Mouse (Mus musculus): Measurements from ENCODE around the gene Gm10717. TPM values are rescaled to one million over a fixed set of nuclear protein-coding genes. Genes with fewer than 3 reads are reported as not detected.
"Not testable (repeated sequence)": the region's sequence is repeated elsewhere in the genome, so short reads cannot be mapped to it uniquely, and the experiment has no call there.

Gene Gm10717
- 1.6 and 23.0 TPM in 2 replicates for polyA plus RNA-seq (2012; ENCODE audit: insufficient read depth, low replicate concordance)

- H3K4me3 ChIP-seq (replicated peaks); H3K27me3 ChIP-seq (replicated peaks); H3K4me1 ChIP-seq; H3K9me3 ChIP-seq; H3K36me3 ChIP-seq (replicated peaks; ENCODE audit: low read length): not testable (repeated sequence)
These were observed at the start of gene Gm10717 for GRCm38 (mm10) chr9:3024912-3025467. Gene Gm10717 (plus strand): TSS chr9:3025417.

DNA sequence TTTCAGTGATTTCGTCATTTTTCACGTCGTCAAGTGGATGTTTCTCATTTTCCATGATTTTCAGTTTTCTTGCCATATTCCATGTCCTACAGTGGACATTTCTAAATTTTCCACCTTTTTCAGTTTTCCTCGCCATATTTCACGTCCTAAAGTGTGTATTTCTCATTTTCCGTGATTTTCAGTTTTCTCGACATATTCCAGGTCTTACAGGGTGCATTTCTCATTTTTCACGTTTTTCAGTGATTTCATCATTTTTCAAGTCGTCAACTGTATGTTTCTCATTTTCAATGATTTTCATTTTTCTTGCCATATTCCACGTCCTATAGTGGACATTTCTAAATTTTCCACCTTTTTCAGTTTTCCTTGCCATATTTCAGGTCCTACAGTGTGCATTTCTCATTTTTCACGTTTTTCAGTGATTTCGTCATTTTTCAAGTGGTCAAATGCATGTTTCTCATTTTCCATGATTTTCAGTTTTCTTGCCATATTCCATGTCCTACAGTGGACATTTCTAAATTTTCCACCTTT lies 24.7 kb upstream of the Gm10717 start, which contains the start of gene Gm10722:
TSS of gene Gm10722 (plus strand) at position 478 of the 528 bp plus-strand sequence.
- not testable (repeated sequence) for H3K4me3 ChIP-seq (replicated peaks); H3K36me3 ChIP-seq (replicated peaks; ENCODE audit: low read length); H3K9me3 ChIP-seq; H3K4me1 ChIP-seq; H3K27me3 ChIP-seq (replicated peaks)

DNA sequence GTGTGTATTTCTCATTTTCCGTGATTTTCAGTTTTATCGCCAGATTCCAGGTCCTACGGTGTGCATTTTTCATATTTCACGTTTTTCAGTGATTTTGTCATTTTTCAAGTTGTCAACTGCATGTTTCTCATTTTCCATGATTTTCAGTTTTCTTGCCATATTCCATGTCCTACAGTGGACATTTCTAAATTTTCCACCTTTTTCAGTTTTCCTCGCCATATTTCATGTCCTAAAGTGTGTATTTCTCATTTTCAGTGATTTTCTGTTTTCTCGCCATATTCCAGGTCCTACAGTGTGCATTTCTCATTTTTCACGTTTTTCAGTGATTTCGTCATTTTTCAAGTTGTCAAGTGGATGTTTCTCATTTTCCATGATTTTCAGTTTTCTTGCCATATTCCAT lies 24.2 kb upstream of the Gm10717 start:
- H3K4me1 ChIP-seq; H3K4me3 ChIP-seq (replicated peaks); H3K36me3 ChIP-seq (replicated peaks; ENCODE audit: low read length); H3K27me3 ChIP-seq (replicated peaks); H3K9me3 ChIP-seq: not testable (repeated sequence)

DNA sequence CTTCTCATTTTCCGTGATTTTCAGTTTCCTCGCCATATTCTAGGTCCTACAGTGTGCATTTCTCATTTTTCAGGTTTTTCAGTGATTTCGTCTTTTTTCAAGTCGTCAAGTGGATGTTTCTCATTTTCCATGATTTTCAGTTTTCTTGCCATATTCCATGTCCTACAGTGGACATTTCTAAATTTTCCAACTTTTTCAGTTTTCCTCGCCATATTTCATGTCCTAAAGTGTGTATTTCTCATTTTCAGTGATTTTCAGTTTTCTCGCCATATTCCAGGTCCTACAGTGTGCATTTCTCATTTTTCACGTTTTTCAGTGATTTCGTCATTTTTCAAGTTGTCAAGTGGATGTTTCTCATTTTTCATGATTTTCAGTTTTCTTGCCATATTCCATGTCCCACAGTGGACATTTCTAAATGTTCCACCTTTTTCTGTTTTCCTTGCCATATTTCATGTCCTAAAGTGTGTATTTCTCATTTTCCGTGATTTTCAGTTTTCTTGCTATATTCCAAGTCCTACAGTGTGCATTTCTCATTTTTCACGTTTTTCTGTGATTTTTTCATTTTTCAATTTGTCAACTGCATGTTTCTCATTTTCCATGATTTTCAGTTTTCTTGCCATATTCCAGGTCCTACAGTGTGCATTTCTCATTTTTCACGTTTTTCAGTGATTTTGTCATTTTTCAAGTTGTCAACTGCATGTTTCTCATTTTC lies 23.1 kb upstream of the Gm10717 start:
- H3K4me1 ChIP-seq; H3K4me3 ChIP-seq (replicated peaks); H3K27me3 ChIP-seq (replicated peaks); H3K9me3 ChIP-seq; H3K36me3 ChIP-seq (replicated peaks; ENCODE audit: low read length): not testable (repeated sequence)
- peak; percentile 38; the same call in 2 of the 3 replicates for TF ChIP-seq GATA1 (IDR thresholded peaks at IDR 0.05; ENCODE audit: borderline replicate concordance, low read length)

DNA sequence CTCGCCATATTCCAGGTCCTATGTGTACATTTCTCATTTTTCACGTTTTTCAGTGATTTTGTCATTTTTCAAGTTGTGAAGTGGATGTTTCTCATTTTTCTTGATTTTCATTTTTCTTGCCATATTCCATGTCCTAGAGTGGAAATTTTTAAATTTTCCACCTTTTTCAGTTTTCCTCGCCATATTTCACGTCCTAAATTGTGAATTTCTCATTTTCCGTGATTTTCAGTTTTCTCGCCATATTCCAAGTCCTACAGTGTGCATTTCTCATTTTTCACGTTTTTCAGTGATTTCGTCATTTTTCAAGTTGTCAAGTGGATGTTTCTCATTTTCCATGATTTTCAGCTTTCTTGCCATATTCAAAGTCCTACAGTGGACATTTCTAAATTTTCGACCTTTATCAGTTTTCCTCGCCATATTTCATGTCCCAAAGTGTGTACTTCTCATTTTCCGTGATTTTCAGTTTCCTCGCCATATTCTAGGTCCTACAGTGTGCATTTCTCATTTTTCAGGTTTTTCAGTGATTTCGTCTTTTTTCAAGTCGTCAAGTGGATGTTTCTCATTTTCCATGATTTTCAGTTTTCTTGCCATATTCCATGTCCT lies 22.3 kb upstream of the Gm10717 start, which contains the start of gene Gm11168:
TSS of gene Gm11168 (plus strand) at position 553 of the 603 bp plus-strand sequence.
- H3K4me1 ChIP-seq; H3K27me3 ChIP-seq (replicated peaks); H3K4me3 ChIP-seq (replicated peaks); H3K9me3 ChIP-seq; H3K36me3 ChIP-seq (replicated peaks; ENCODE audit: low read length): not testable (repeated sequence)

- H3K4me3 ChIP-seq (replicated peaks); H3K4me1 ChIP-seq; H3K27me3 ChIP-seq (replicated peaks); H3K9me3 ChIP-seq; H3K36me3 ChIP-seq (replicated peaks; ENCODE audit: low read length): not testable (repeated sequence)
These were observed 19.0 kb upstream of the Gm10717 start for GRCm38 (mm10) chr9:3006179-3006578.

GRCm38 (mm10) chr9:3006636-3007035 lies 18.6 kb upstream of the Gm10717 start:
- not testable (repeated sequence) for H3K9me3 ChIP-seq; H3K27me3 ChIP-seq (replicated peaks)

DNA sequence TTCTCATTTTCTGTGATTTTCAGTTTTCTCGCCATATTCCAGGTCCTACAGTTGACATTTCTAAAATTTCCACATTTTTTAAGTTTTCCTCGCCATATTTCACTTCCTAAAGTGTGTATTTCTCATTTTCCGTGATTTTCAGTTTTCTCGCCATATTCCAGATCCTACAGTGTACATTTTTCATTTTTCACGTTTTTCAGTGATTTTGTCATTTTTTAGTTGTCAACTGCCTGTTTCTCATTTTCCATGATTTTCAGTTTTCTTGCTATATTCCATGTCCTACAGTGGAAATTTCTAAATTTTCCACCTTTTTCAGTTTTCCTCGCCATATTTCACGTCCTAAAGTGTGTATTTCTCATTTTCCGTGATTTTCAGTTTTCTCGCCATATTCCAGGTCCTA lies 17.9 kb upstream of the Gm10717 start:
- not testable (repeated sequence) for H3K4me1 ChIP-seq; H3K36me3 ChIP-seq (replicated peaks; ENCODE audit: low read length); H3K4me3 ChIP-seq (replicated peaks); H3K9me3 ChIP-seq; H3K27me3 ChIP-seq (replicated peaks)

More at GRCm38 (mm10) chr9:3006636-3007035, 18.6 kb upstream of the Gm10717 start:
- not testable (repeated sequence) for H3K4me1 ChIP-seq; H3K4me3 ChIP-seq (replicated peaks); H3K36me3 ChIP-seq (replicated peaks; ENCODE audit: low read length)

- not testable (repeated sequence) for H3K4me1 ChIP-seq; H3K9me3 ChIP-seq; H3K27me3 ChIP-seq (replicated peaks); H3K36me3 ChIP-seq (replicated peaks; ENCODE audit: low read length); H3K4me3 ChIP-seq (replicated peaks)
These were observed 15.9 kb upstream of the Gm10717 start for GRCm38 (mm10) chr9:3009331-3009730.

GRCm38 (mm10) chr9:3012054-3012621 lies 13.1 kb upstream of the Gm10717 start:
- H3K36me3 ChIP-seq (replicated peaks; ENCODE audit: low read length) = not testable (repeated sequence)

DNA sequence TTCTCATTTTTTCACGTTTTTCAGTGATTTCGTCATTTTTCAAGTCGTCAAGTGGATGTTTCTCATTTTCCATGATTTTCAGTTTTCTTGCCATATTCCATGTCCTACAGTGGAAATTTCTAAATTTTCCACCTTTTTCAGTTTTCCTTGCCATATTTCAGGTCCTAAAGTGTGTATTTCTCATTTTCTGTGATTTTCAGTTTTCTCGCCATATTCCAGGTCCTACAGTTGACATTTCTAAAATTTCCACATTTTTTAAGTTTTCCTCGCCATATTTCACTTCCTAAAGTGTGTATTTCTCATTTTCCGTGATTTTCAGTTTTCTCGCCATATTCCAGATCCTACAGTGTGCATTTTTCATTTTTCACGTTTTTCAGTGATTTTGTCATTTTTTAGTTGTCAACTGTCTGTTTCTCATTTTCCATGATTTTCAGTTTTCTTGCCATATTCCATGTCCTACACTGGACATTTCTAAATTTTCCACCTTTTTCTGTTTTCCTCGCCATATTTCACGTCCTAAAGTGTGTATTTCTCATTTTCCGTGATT lies 12.4 kb upstream of the Gm10717 start, which contains the start of gene Gm10721:
TSS of gene Gm10721 (plus strand) at position 408 of the 547 bp plus-strand sequence.
- not testable (repeated sequence) for H3K4me3 ChIP-seq (replicated peaks); H3K9me3 ChIP-seq; H3K27me3 ChIP-seq (replicated peaks); H3K4me1 ChIP-seq; H3K36me3 ChIP-seq (replicated peaks; ENCODE audit: low read length)

More at GRCm38 (mm10) chr9:3012054-3012621, 13.1 kb upstream of the Gm10717 start:
- H3K27me3 ChIP-seq (replicated peaks); H3K4me1 ChIP-seq; H3K4me3 ChIP-seq (replicated peaks); H3K9me3 ChIP-seq: not testable (repeated sequence)

DNA sequence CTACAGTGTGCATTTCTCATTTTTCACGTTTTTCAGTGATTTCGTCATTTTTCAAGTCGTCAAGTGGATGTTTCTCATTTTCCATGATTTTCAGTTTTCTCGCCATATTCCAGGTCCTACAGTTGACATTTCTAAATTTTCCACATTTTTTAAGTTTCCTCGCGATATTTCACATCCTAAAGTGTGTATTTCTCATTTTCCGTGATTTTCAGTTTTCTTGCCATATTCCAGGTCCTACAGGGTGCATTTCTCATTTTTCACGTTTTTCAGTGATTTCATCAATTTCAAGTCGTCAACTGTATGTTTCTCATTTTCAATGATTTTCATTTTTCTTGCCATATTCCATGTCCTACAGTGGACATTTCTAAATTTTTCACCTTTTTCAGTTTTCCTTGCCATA lies 9.9 kb upstream of the Gm10717 start, which contains the start of gene Gm10720:
TSS of gene Gm10720 (plus strand) at position 301 of the 400 bp plus-strand sequence.
- H3K36me3 ChIP-seq (replicated peaks; ENCODE audit: low read length); H3K9me3 ChIP-seq; H3K4me1 ChIP-seq; H3K27me3 ChIP-seq (replicated peaks); H3K4me3 ChIP-seq (replicated peaks): not testable (repeated sequence)

- not testable (repeated sequence) for H3K9me3 ChIP-seq; H3K4me1 ChIP-seq; H3K4me3 ChIP-seq (replicated peaks)
These were observed 9.3 kb upstream of the Gm10717 start for GRCm38 (mm10) chr9:3015896-3016295.

GRCm38 (mm10) chr9:3017108-3017507 lies 8.1 kb upstream of the Gm10717 start, which contains the start of gene Gm10719:
Gene Gm10719 (plus strand): TSS chr9:3017408.
- H3K4me1 ChIP-seq; H3K27me3 ChIP-seq (replicated peaks); H3K9me3 ChIP-seq; H3K36me3 ChIP-seq (replicated peaks; ENCODE audit: low read length); H3K4me3 ChIP-seq (replicated peaks): not testable (repeated sequence)

More at GRCm38 (mm10) chr9:3015896-3016295, 9.3 kb upstream of the Gm10717 start:
- H3K27me3 ChIP-seq (replicated peaks); H3K36me3 ChIP-seq (replicated peaks; ENCODE audit: low read length): not testable (repeated sequence)

GRCm38 (mm10) chr9:3018944-3019343 lies 6.3 kb upstream of the Gm10717 start:
- H3K9me3 ChIP-seq; H3K4me1 ChIP-seq; H3K36me3 ChIP-seq (replicated peaks; ENCODE audit: low read length); H3K27me3 ChIP-seq (replicated peaks); H3K4me3 ChIP-seq (replicated peaks): not testable (repeated sequence)

Data from megakaryocyte, embryonic 14.5 days (primary cell).